Mouse (Mus musculus) MEL (cell line): ENCODE measurements around the gene Dusp16.

Experiments used
- CTCF ChIP-seq, 3 experiments: IDR thresholded peaks in 2 of 3; conservative IDR thresholded peaks in 1 of 3; 2 replicates each; pipeline ENCODE4 v1.5.1; 2011 to 2012; ENCODE audit warnings: low read length in 3 of 3, low read depth in 2 of 3, mild to moderate bottlenecking in 2 of 3, improper control_type of control experiment in 1 of 3, inconsistent platforms in 1 of 3, mixed read lengths in 1 of 3, moderate library complexity in 1 of 3; ENCODE audit not compliant: control insufficient read depth in 1 of 3, insufficient read depth in 1 of 3, poor library complexity in 1 of 3, severe bottlenecking in 1 of 3
- ELF1 ChIP-seq: IDR thresholded peaks from 2 replicates; pipeline ENCODE4 v1.6.1; 2014; ENCODE audit warnings: low read depth, mild to moderate bottlenecking, inconsistent platforms, low read length, improper control_type of control experiment, moderate library complexity
- KAT2A ChIP-seq: conservative IDR thresholded peaks from 2 replicates; pipeline ENCODE4 v1.6.1; 2012; ENCODE audit warnings: low read depth, low read length, improper control_type of control experiment, inconsistent platforms
- MYB ChIP-seq: IDR thresholded peaks from 2 replicates; pipeline ENCODE4 v1.6.1; 2011; ENCODE audit warnings: mild to moderate bottlenecking, low read depth, low read length, improper control_type of control experiment
- TBP ChIP-seq: IDR thresholded peaks from 2 replicates; pipeline ENCODE4 v1.8.0; 2011; ENCODE audit warnings: low read depth, low read length, improper control_type of control experiment
- TCF12 ChIP-seq: IDR thresholded peaks from 2 replicates; pipeline ENCODE4 v1.6.1; 2014; ENCODE audit warnings: low read depth, mild to moderate bottlenecking, inconsistent platforms, low read length, improper control_type of control experiment, moderate library complexity
- USF1 ChIP-seq: IDR thresholded peaks from 2 replicates; pipeline ENCODE4 v1.6.1; 2014; ENCODE audit warnings: low read depth, mild to moderate bottlenecking, inconsistent platforms, low read length, improper control_type of control experiment, moderate library complexity
- ZNF384 ChIP-seq: IDR thresholded peaks from 2 replicates; pipeline ENCODE4 v1.6.1; 2012; ENCODE audit warnings: low read depth, mild to moderate bottlenecking, inconsistent platforms, low read length, improper control_type of control experiment

DNA sequence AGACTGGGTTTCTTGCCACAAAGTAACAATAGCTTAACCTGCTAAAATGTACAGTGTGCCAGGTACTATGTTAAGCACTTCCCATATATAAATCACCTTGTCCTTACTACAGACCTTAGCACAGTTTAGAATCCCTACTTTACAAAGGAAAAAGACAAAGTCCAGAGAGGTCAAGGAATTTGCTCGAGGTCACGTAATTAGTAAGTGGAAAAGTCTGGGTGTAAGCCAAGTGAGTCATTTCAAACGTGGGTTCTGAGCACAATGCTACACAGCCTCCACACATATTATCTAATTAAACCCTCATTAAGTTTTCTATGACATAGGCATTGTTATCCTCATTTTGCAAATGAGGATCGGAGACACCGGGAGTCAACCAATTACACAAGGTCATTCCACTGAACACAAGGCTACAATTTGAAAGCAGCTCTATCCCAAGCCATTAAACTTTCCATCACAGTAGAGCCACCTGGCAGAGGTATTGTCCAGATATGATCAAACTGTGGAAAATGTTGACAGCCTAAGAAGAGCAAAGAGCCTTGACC, 12.4 kb upstream of the Dusp16 start:
- TF ChIP-seq ELF1: no peak
- TF ChIP-seq TBP: no peak
- TF ChIP-seq USF1: no peak
- no peak for TF ChIP-seq CTCF (IDR thresholded peaks at IDR 0.05 in 2 of 3, conservative IDR thresholded peaks at IDR 0.05 in 1 of 3; ENCODE audit: control insufficient read depth in 1 of 3, insufficient read depth in 1 of 3, low read depth in 2 of 3, low read length in 3 of 3, poor library complexity in 1 of 3, severe bottlenecking in 1 of 3)
- TF ChIP-seq KAT2A: no peak
- TF ChIP-seq TCF12: no peak
- TF ChIP-seq ZNF384: no peak
- TF ChIP-seq MYB: no peak
